Mouse (Mus musculus) gastrocnemius, postnatal 25 days (tissue): ENCODE data around the gene Sirt7. TPM values are rescaled to one million over a fixed set of nuclear protein-coding genes. Genes with fewer than 3 reads are reported as not detected.

Experiments
- microRNA-seq, 2 experiments: library from miRNA; unstranded; fragments of <30 nt; microRNA quantifications; one replicate each; pipeline ENCODE4 v1.2.0; 2021; ENCODE audit warnings: borderline replicate concordance in 2 of 2
- total RNA-seq, 2 experiments: library from RNA; stranded (reverse); gene quantifications; 1 replicate in 1 of 2; 2 replicates in 1 of 2; pipeline ENCODE4 v1.2.3; 2021

The Sirt7 gene
- total RNA-seq, 2 experiments from 2014 or later, result 4.3 to 7.2 TPM

Small RNA genes within 50 kb of the gene (microRNA-seq; reads per million reads assigned to microRNA genes)
- 0 reads per million in 2 experiments for gene Mir6936

Other genes with a start within 250 kb of the Sirt7 start
- gene Faap100, start 246.5 kb downstream of the Sirt7 start, total RNA-seq, result 10 to 100 TPM; 14.0 to 16.5 TPM
- gene Nploc4, start 187.5 kb downstream of the Sirt7 start, total RNA-seq, result 10 to 100 TPM; 67.9 to 72.7 TPM
- gene Tspan10, start 182.6 kb downstream of the Sirt7 start, total RNA-seq, result 1 to 10 TPM in 1 of 2 experiments, under 1 TPM in 1; 0.54 to 1.1 TPM
- under 1 TPM in 1 of 2 experiments, not detected in 1; 0.83 TPM for gene Pde6g, start 171.7 kb downstream of the Sirt7 start, total RNA-seq
- gene Oxld1, start 167.2 kb downstream of the Sirt7 start, total RNA-seq, result 10 to 100 TPM; 23.3 to 25.0 TPM
- gene Ccdc137, start 167.1 kb downstream of the Sirt7 start, total RNA-seq, result 1 to 10 TPM; 5.8 to 7.6 TPM
- 1 to 10 TPM; 5.2 to 9.1 TPM for gene Arl16, start 157.6 kb downstream of the Sirt7 start, total RNA-seq
- 100 to 1,000 TPM; 156 to 166 TPM for gene Mrpl12, start 140.6 kb downstream of the Sirt7 start, total RNA-seq
- 1 to 10 TPM; 3.2 to 8.7 TPM for gene Slc25a10, start 133.4 kb downstream of the Sirt7 start, total RNA-seq
- gene Gcgr, start 94.5 kb downstream of the Sirt7 start, total RNA-seq, result under 1 TPM in 1 of 2 experiments, not detected in 1; 0.31 TPM
- 10 to 100 TPM; 21.4 to 23.7 TPM for gene Mcrip1, start 75.5 kb downstream of the Sirt7 start, total RNA-seq
- 100 to 1,000 TPM in 1 of 2 experiments, 10 to 100 TPM in 1; 92.3 to 377 TPM for gene Ppp1r27, start 74.1 kb downstream of the Sirt7 start, total RNA-seq
- 100 to 1,000 TPM; 192 to 198 TPM for gene P4hb, start 52.0 kb downstream of the Sirt7 start, total RNA-seq
- gene Arhgdia, start 43.6 kb downstream of the Sirt7 start, total RNA-seq, result 10 to 100 TPM; 80.1 to 95.2 TPM
- gene Alyref, start 26.9 kb downstream of the Sirt7 start, total RNA-seq, result 10 to 100 TPM; 39.1 to 40.5 TPM
- gene Anapc11, start 26.8 kb downstream of the Sirt7 start, total RNA-seq, result 10 to 100 TPM; 50.7 to 51.6 TPM
- not detected for gene Npb, start 16.8 kb downstream of the Sirt7 start, total RNA-seq
- 10 to 100 TPM; 30.7 to 34.7 TPM for gene Pcyt2, start 7.3 kb downstream of the Sirt7 start, total RNA-seq
- 10 to 100 TPM; 41.8 to 47.1 TPM for gene Mafg, start 8.4 kb upstream of the Sirt7 start, total RNA-seq
- gene Pycr1, start 18.5 kb upstream of the Sirt7 start, total RNA-seq, result 1 to 10 TPM; 6.7 to 6.8 TPM
- 100 to 1,000 TPM; 121 to 134 TPM for gene Myadml2, start 22.9 kb upstream of the Sirt7 start, total RNA-seq
- under 1 TPM in 1 of 2 experiments, not detected in 1; 0.18 TPM for gene Notum, start 35.9 kb upstream of the Sirt7 start, total RNA-seq
- gene Aspscr1, start 47.7 kb upstream of the Sirt7 start, total RNA-seq, result 10 to 100 TPM; 25.8 to 28.8 TPM
- 10 to 100 TPM; 25.4 to 32.7 TPM for gene Cenpx, start 88.5 kb upstream of the Sirt7 start, total RNA-seq
- 1 to 10 TPM; 4.0 to 4.3 TPM for gene Lrrc45, start 88.7 kb upstream of the Sirt7 start, total RNA-seq
- 1 to 10 TPM; 1.2 TPM for gene Rac3, start 96.2 kb upstream of the Sirt7 start, total RNA-seq
- gene Dcxr, start 102.0 kb upstream of the Sirt7 start, total RNA-seq, result 1 to 10 TPM; 5.8 to 6.0 TPM
- gene Cbr2, start 106.9 kb upstream of the Sirt7 start, total RNA-seq, result 10 to 100 TPM in 1 of 2 experiments, 1 to 10 TPM in 1; 9.6 to 16.9 TPM
- 10 to 100 TPM; 17.1 to 19.8 TPM for gene Hmga1b, start 137.6 kb upstream of the Sirt7 start, total RNA-seq
- 10 to 100 TPM in 1 of 2 experiments, 1 to 10 TPM in 1; 9.6 to 11.0 TPM for gene Rfng, start 159.0 kb upstream of the Sirt7 start, total RNA-seq
- 10 to 100 TPM; 50.3 to 53.0 TPM for gene Gps1, start 159.0 kb upstream of the Sirt7 start, total RNA-seq
- gene Dus1l, start 171.2 kb upstream of the Sirt7 start, total RNA-seq, result 10 to 100 TPM; 32.6 to 36.2 TPM
- gene Fasn, start 199.3 kb upstream of the Sirt7 start, total RNA-seq, result 10 to 100 TPM; 11.1 to 59.9 TPM